In genomic region chr6:117080973-117081372, GRCm38 (mm10) we compare ENCODE assay signal across 8 mouse cellular contexts.
DNase-seq lines count a peak whose midpoint lies in the region; ATAC-seq and TF ChIP-seq lines count a peak whose summit lies in the region.

No protein-coding gene starts in this region.

- in situ Hi-C loops in CH12.LX (cut with MboI; ENCODE audit: low pct_ligation_motif_present, low pct_unique_long_range_greater_than_20kb, low sequenced_read_pairs) = no loop called here

- peak; percentile 67 to 76 for TF ChIP-seq CTCF in CH12.LX (conservative IDR thresholded peaks at IDR 0.05 in 1 of 2, IDR thresholded peaks at IDR 0.05 in 1 of 2; ENCODE audit: low read depth in 2 of 2, low read length in 2 of 2)

- no peak overlapping the region for H3K4me3 ChIP-seq in CH12.LX (replicated peaks in 1 of 3; ENCODE audit: low read depth in 2 of 3, low read length in 2 of 3, poor library complexity in 1 of 3)
- no peak overlapping the region for H3K4me3 ChIP-seq in limb, embryonic 10.5 days

- H3K4me2 ChIP-seq in CH12.LX (ENCODE audit: insufficient read depth, low read depth, poor library complexity, severe bottlenecking) = no peak overlapping the region

- DNase-seq in heart, postnatal 14 days = peak; percentile 25 to 34
- DNase-seq in heart, adult 8-10 months (ENCODE audit: low spot score) = no peak
- DNase-seq in CH12.LX (ENCODE audit: extremely low read depth) = peak; percentile 42
- peak; percentile 2 for DNase-seq in c-Kit-positive CD71-negative TER-119-negative erythroid progenitor cells, embryonic 14.5 days (ENCODE audit: low read depth)
- DNase-seq in limb, embryonic 10.5 days (ENCODE audit: low spot score) = peak; percentile 69
- DNase-seq in ovary, postnatal 10 days (ENCODE audit: low spot score) = no peak
- DNase-seq in urinary bladder, postnatal 10 days (ENCODE audit: low spot score) = no peak

- peak; percentile 44 for TF ChIP-seq RAD21 in CH12.LX (IDR thresholded peaks at IDR 0.05; ENCODE audit: low read depth, low read length)

- intact Hi-C loops in heart, postnatal 14 days (cut with DNase I) = no loop called here

- no peaks in the 10 kb centered on the region for H3K79me2 ChIP-seq in CH12.LX (replicated peaks; ENCODE audit: control insufficient read depth, extremely low read depth, insufficient read depth, poor library complexity, severe bottlenecking)

- H3K9ac ChIP-seq in CH12.LX (ENCODE audit: insufficient read depth, low read depth) = no peak overlapping the region

- H3K27ac ChIP-seq in CH12.LX (ENCODE audit: insufficient read depth, low read depth) = no peak overlapping the region
- peak overlapping the region; percentile 62; the same call in 1 of the 2 replicates for H3K27ac ChIP-seq in limb, embryonic 10.5 days

- no peaks in the 10 kb centered on the region for H3K9me3 ChIP-seq in CH12.LX (replicated peaks; ENCODE audit: low read length)
- H3K9me3 ChIP-seq in limb, embryonic 10.5 days (replicated peaks) = no peaks in the 10 kb centered on the region

- no peaks in the 10 kb centered on the region for H3K4me1 ChIP-seq in CH12.LX (ENCODE audit: control insufficient read depth in 1 of 2, insufficient read depth in 2 of 2)
- H3K4me1 ChIP-seq in limb, embryonic 10.5 days = peaks cover 39% of the 10 kb centered on the region

- no peak for TF ChIP-seq POLR2A in CH12.LX (IDR thresholded peaks at IDR 0.05; ENCODE audit: low read depth, low read length)

- dilution Hi-C loops in CH12.LX (cut with MboI; ENCODE audit: extremely low pct_ligation_motif_present, extremely low pct_unique_long_range_greater_than_20kb, low sequenced_read_pairs) = no loop called here

- no peaks in the 10 kb centered on the region for H3K36me3 ChIP-seq in CH12.LX (replicated peaks in 1 of 2; ENCODE audit: control insufficient read depth in 1 of 2, insufficient read depth in 1 of 2, low read length in 1 of 2)
- no peaks in the 10 kb centered on the region for H3K36me3 ChIP-seq in limb, embryonic 10.5 days

- no peak for ATAC-seq in cerebellum, adult (ENCODE audit: insufficient number of reproducible peaks, low FRiP score, low TSS enrichment)

- TF ChIP-seq EP300 in CH12.LX (IDR thresholded peaks at IDR 0.05; ENCODE audit: low read length) = no peak

- 37% methylated on average over 13 of the region's 13 CpGs for WGBS in limb, embryonic 10.5 days

- H3K27me3 ChIP-seq in CH12.LX (replicated peaks) = peaks cover 61% of the 10 kb centered on the region
- 0 out of 2 replicates have a peak, but pooled peaks cover 9% of the 10 kb centered on the region for H3K27me3 ChIP-seq in limb, embryonic 10.5 days (ENCODE audit: low read depth, poor library complexity, severe bottlenecking)

TF ChIP-seq in CH12.LX, 34 proteins besides CTCF, POLR2A, EP300 and RAD21:
- TF ChIP-seq SMC3 (IDR thresholded peaks at IDR 0.05; ENCODE audit: low read depth, low read length) (peak; percentile 37), NRF1 (IDR thresholded peaks at IDR 0.05; ENCODE audit: low read depth, low read length) (no peak), USF1 (IDR thresholded peaks at IDR 0.05; ENCODE audit: low read depth, low read length) (no peak), PAX5 (IDR thresholded peaks at IDR 0.05; ENCODE audit: low read length) (no peak)
TF ChIP-seq in CH12.LX: peak in this region for 1.

Comparison
In these comparisons a context has a peak if more than half of its experiments do, and no peak if none do; other contexts are left out.
1. DNase-seq: peak in heart, postnatal 14 days (2 of 2), CH12.LX (single experiment), c-Kit-positive CD71-negative TER-119-negative erythroid progenitor cells, embryonic 14.5 days (single experiment) and limb, embryonic 10.5 days (single experiment); none in heart, adult 8-10 months (single experiment), ovary, postnatal 10 days (single experiment) and urinary bladder, postnatal 10 days (single experiment).